In the genomic region with DNA sequence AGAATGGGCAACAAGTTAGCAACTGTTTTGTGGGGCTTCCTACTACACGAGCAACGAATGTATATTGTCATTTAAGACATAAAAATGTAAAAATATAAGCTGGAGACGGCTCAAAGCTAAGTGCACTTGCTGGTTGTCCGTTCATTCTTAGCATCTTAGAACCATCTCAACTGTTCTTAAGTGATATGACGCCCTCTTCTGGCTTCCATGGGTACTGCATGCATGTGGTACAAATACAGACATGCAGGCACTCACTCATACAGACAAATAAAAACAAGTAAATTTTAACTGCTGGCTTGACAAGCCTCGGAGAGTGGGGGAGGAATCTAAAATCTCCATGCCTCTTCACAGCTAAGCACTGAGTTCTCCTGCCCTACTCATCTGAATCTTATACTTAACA, we compare ENCODE assay signal across 12 mouse cellular contexts. TPM values are rescaled to one million over a fixed set of nuclear protein-coding genes. Genes with fewer than 3 reads are reported as not detected.
DNase-seq lines count a peak whose midpoint lies in the region; ATAC-seq and TF ChIP-seq lines count a peak whose summit lies in the region.
"Had no signal": no experiment of that assay in that cellular context is flagged by ENCODE, and none has a peak within 500 bp of the region (broad histone marks: within the 10 kb centered on the region; RNA-seq: fewer than 3 reads in every experiment).

No protein-coding gene starts in this region.

- WGBS in hindbrain, postnatal 0 days: 72% methylated on average over 6 of the region's 6 CpGs
- WGBS in hindbrain, embryonic 10.5 days: 72% methylated on average over 6 of the region's 6 CpGs
- WGBS in cerebellum, adult 2 months: 69% methylated on average over 6 of the region's 6 CpGs
- WGBS in forebrain, embryonic 14.5 days: 66% methylated on average over 6 of the region's 6 CpGs

- H3K9me3 ChIP-seq in hindbrain, postnatal 0 days (ENCODE audit: low read length): no peaks in the 10 kb centered on the region
- H3K9me3 ChIP-seq in hindbrain, embryonic 10.5 days: no peaks in the 10 kb centered on the region
- no peaks in the 10 kb centered on the region for H3K9me3 ChIP-seq in forebrain, embryonic 14.5 days (replicated peaks; ENCODE audit: control insufficient read depth, low read length)

- H3K36me3 ChIP-seq in hindbrain, postnatal 0 days (ENCODE audit: insufficient read depth, low read length): no peaks in the 10 kb centered on the region
- H3K36me3 ChIP-seq in hindbrain, embryonic 10.5 days: no peaks in the 10 kb centered on the region
- H3K36me3 ChIP-seq in forebrain, embryonic 14.5 days (ENCODE audit: control insufficient read depth, insufficient read depth, low read length): no peaks in the 10 kb centered on the region

- H3K4me3 ChIP-seq in hindbrain, postnatal 0 days (ENCODE audit: low read length): no peak overlapping the region
- H3K4me3 ChIP-seq in hindbrain, embryonic 10.5 days: no peak overlapping the region
- no peak overlapping the region for H3K4me3 ChIP-seq in left cerebral cortex, adult 2 months
- no peak overlapping the region for H3K4me3 ChIP-seq in cerebellum, adult 2 months (replicated peaks; ENCODE audit: insufficient read depth, low read depth, low read length)
- no peak overlapping the region for H3K4me3 ChIP-seq in forebrain, embryonic 14.5 days (ENCODE audit: low read depth, low read length)
- H3K4me3 ChIP-seq: myocyte had no signal

- H3K27me3 ChIP-seq in hindbrain, postnatal 0 days (ENCODE audit: insufficient read depth, low read length): no peaks in the 10 kb centered on the region
- no peaks in the 10 kb centered on the region for H3K27me3 ChIP-seq in hindbrain, embryonic 10.5 days (ENCODE audit: insufficient read depth, poor library complexity, severe bottlenecking)
- no peaks in the 10 kb centered on the region for H3K27me3 ChIP-seq in cerebellum, adult 2 months (ENCODE audit: control insufficient read depth, insufficient read depth, low read length)
- no peaks in the 10 kb centered on the region for H3K27me3 ChIP-seq in forebrain, embryonic 14.5 days (replicated peaks; ENCODE audit: control insufficient read depth, insufficient read depth, low read length)

- TF ChIP-seq CTCF in hindbrain, postnatal 0 days (IDR thresholded peaks at IDR 0.05; ENCODE audit: low read depth): peak; percentile 73
- peak; percentile 62 for TF ChIP-seq CTCF in left cerebral cortex, adult 2 months (IDR thresholded peaks at IDR 0.05)
- TF ChIP-seq CTCF in cerebellum, adult 2 months (IDR thresholded peaks at IDR 0.05; ENCODE audit: borderline replicate concordance, insufficient read depth, low read depth, low read length): no peak

- no peak overlapping the region for H3K9ac ChIP-seq in hindbrain, postnatal 0 days (replicated peaks; ENCODE audit: low read length)
- no peak overlapping the region for H3K9ac ChIP-seq in forebrain, embryonic 14.5 days (ENCODE audit: low read length)

- TF ChIP-seq POLR2A in cerebellum, adult 2 months (IDR thresholded peaks at IDR 0.05; ENCODE audit: borderline replicate concordance, insufficient read depth, low read length): no peak

- intact Hi-C loops in left cerebral cortex, adult 2 months (cut with DNase I): no loop called here

- no peak for ATAC-seq in hindbrain, postnatal 0 days
- no peak for ATAC-seq in forebrain, embryonic 14.5 days

- H3K27ac ChIP-seq in hindbrain, postnatal 0 days: no peak overlapping the region
- no peak overlapping the region for H3K27ac ChIP-seq in hindbrain, embryonic 10.5 days
- H3K27ac ChIP-seq in left cerebral cortex, adult 2 months: no peak overlapping the region
- no peak overlapping the region for H3K27ac ChIP-seq in cerebellum, adult 2 months (ENCODE audit: insufficient read depth, low read length)
- H3K27ac ChIP-seq in forebrain, embryonic 14.5 days (ENCODE audit: low read depth, low read length): no peak overlapping the region

- no peaks in the 10 kb centered on the region for H3K4me1 ChIP-seq in hindbrain, postnatal 0 days (ENCODE audit: insufficient read depth, low read length)
- H3K4me1 ChIP-seq in hindbrain, embryonic 10.5 days (replicated peaks): peaks cover 11% of the 10 kb centered on the region
- H3K4me1 ChIP-seq in cerebellum, adult 2 months (ENCODE audit: control insufficient read depth, insufficient read depth, low read length): no peaks in the 10 kb centered on the region
- H3K4me1 ChIP-seq in forebrain, embryonic 14.5 days (ENCODE audit: control insufficient read depth, insufficient read depth, low read length): peaks cover 5% of the 10 kb centered on the region; the same call in 1 of the 2 replicates

- H3K4me2 ChIP-seq in hindbrain, postnatal 0 days (ENCODE audit: low read depth, low read length): no peak overlapping the region
- no peak overlapping the region for H3K4me2 ChIP-seq in forebrain, embryonic 14.5 days (ENCODE audit: low read length)

- DNase-seq in hindbrain, postnatal 0 days (ENCODE audit: low spot score): peak; percentile 75
- DNase-seq in hindbrain, embryonic 10.5 days (ENCODE audit: low spot score): no peak
- DNase-seq in 3T3-L1 (ENCODE audit: low read depth, low spot score) (peak; percentile 25), MN1 (ENCODE audit: low spot score) (peak; percentile 53), adipocyte (ENCODE audit: low spot score) (no peak)
- peak in 1 of 2 experiments; percentile 50 for DNase-seq in left cerebral cortex, adult 2 months (ENCODE audit: extremely low spot score in 1 of 2, low spot score in 2 of 2)
- no peak for DNase-seq in cerebellum, adult 2 months
- DNase-seq in forebrain, embryonic 14.5 days (ENCODE audit: low spot score): no peak
- DNase-seq: adrenal gland, adult 2 months had no signal

RNA-seq across cellular contexts. Expression of a gene that starts 55.3 kb away (rescaled TPM):
- total RNA-seq in hindbrain, postnatal 0 days (2014; rRNA removed): not detected in 2 replicates
- polyA plus RNA-seq in hindbrain, postnatal 0 days (2015; fragmentation: Nextera tagmentation; extraction: Ambion mirVana): not detected in 2 replicates
- not detected in 2 replicates for polyA plus RNA-seq in hindbrain, embryonic 10.5 days (2016; fragmentation: Nextera tagmentation; extraction: Ambion mirVana)
- not detected for total RNA-seq in left cerebral cortex, adult 2 months (2021)
- polyA plus RNA-seq in cerebellum, adult 2 months (2012; rRNA removed): 0.02 TPM in 1 of 2 replicates, not detected in the other
- polyA plus RNA-seq in forebrain, embryonic 14.5 days (2014; fragmentation: Nextera tagmentation; extraction: Ambion mirVana): not detected in 2 replicates
- total RNA-seq: adrenal gland, adult 2 months; hematopoietic stem cell, adult 5-6 weeks had no signal
- polyA plus RNA-seq: adrenal gland, adult 2 months; limb, embryonic 14.5 days; myocyte had no signal

Comparison
In these comparisons a context has a peak if more than half of its experiments do, and no peak if none do; other contexts are left out.
1. DNase-seq: peak in hindbrain, postnatal 0 days (single experiment), 3T3-L1 (single experiment) and MN1 (single experiment); none in hindbrain, embryonic 10.5 days (single experiment), adipocyte (single experiment), cerebellum, adult 2 months (0 of 2) and forebrain, embryonic 14.5 days (single experiment).